24 mouse cellular contexts compared by ENCODE assay signal in the genomic region with DNA sequence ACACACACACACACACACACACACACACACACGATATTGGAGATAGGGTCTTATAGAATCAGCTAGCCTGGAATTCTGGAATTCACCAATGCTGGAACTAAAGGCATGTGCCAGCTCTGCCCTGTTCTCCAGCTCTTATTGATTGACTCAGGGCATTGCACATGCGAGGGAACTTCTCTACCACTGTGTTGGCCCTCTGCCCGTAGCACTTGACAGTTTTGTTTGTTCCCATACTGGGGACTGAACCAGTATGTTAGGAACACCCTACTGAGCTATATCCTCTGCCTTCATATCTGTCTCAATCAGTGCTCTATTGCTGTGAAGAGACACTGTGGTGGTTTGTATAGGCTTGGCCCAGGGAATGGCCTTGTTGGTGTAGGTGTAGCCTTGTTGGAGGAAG. TPM values are rescaled to one million over a fixed set of nuclear protein-coding genes. Genes with fewer than 3 reads are reported as not detected.
"Had no signal": no experiment of that assay in that cellular context is flagged by ENCODE, and none has a peak within 500 bp of the region (broad histone marks: within the 10 kb centered on the region; RNA-seq: fewer than 3 reads in every experiment).

No protein-coding gene starts in this region.

- H3K9ac ChIP-seq: intestine, embryonic 15.5 days; kidney, embryonic 15.5 days; limb, embryonic 13.5 days; liver, embryonic 15.5 days; lung, embryonic 15.5 days; midbrain, embryonic 13.5 days; neural tube, embryonic 13.5 days had no signal

- H3K9me3 ChIP-seq: intestine, embryonic 15.5 days; kidney, embryonic 15.5 days; limb, embryonic 10.5 days; limb, embryonic 13.5 days; liver, embryonic 15.5 days; lung, embryonic 15.5 days; midbrain, embryonic 10.5 days; neural tube, embryonic 13.5 days had no signal

- ATAC-seq: intestine, embryonic 15.5 days; midbrain, embryonic 13.5 days; midbrain, embryonic 16.5 days had no signal

- H3K27me3 ChIP-seq: intestine, embryonic 15.5 days; kidney, embryonic 15.5 days; limb, embryonic 13.5 days; liver, embryonic 15.5 days; lung, embryonic 15.5 days; midbrain, embryonic 13.5 days; neural tube, embryonic 13.5 days had no signal

- H3K4me2 ChIP-seq: intestine, embryonic 15.5 days; kidney, embryonic 15.5 days; limb, embryonic 13.5 days; liver, embryonic 15.5 days; lung, embryonic 15.5 days; midbrain, embryonic 13.5 days; neural tube, embryonic 13.5 days had no signal

- H3K27ac ChIP-seq: intestine, embryonic 15.5 days; kidney, embryonic 15.5 days; left cerebral cortex, adult 2 months; limb, embryonic 10.5 days; limb, embryonic 13.5 days; liver, embryonic 15.5 days; lung, embryonic 15.5 days; midbrain, embryonic 10.5 days; midbrain, embryonic 13.5 days; neural tube, embryonic 13.5 days; stomach, postnatal 0 days had no signal

- H3K4me1 ChIP-seq: intestine, embryonic 15.5 days; limb, embryonic 13.5 days; liver, embryonic 15.5 days; lung, embryonic 15.5 days; megakaryocyte, embryonic 14.5 days; midbrain, embryonic 10.5 days; midbrain, embryonic 13.5 days; neural tube, embryonic 13.5 days had no signal

- H3K4me3 ChIP-seq: intestine, embryonic 15.5 days; kidney, embryonic 15.5 days; left cerebral cortex, adult 2 months; limb, embryonic 10.5 days; limb, embryonic 13.5 days; liver, embryonic 15.5 days; lung, embryonic 15.5 days; megakaryocyte, embryonic 14.5 days; midbrain, embryonic 10.5 days; midbrain, embryonic 13.5 days; myocyte; neural tube, embryonic 13.5 days had no signal

- DNase-seq: kidney, postnatal 10 days; layer of hippocampus, postnatal 36 days; liver; retina, postnatal 1 day; thymus, adult 2 months; thymus, postnatal 14 days; thymus, postnatal 4 days had no signal

- H3K36me3 ChIP-seq: intestine, embryonic 15.5 days; kidney, embryonic 15.5 days; limb, embryonic 10.5 days; limb, embryonic 13.5 days; liver, embryonic 15.5 days; lung, embryonic 15.5 days; midbrain, embryonic 10.5 days; midbrain, embryonic 13.5 days; neural tube, embryonic 13.5 days had no signal

RNA-seq across cellular contexts. Expression of gene Gm7075, which starts 53.5 kb away (rescaled TPM):
- polyA plus RNA-seq: intestine, embryonic 15.5 days; kidney, embryonic 15.5 days; limb, embryonic 10.5 days; limb, embryonic 13.5 days; liver, embryonic 15.5 days; midbrain, embryonic 10.5 days; midbrain, embryonic 13.5 days; midbrain, embryonic 16.5 days; myocyte; neural tube, embryonic 13.5 days; small intestine, adult 2 months; spleen, adult 2 months; stomach, embryonic 14.5 days; stomach, postnatal 0 days; thymus, adult 2 months had no signal
